Mouse (Mus musculus) retina, postnatal 7 days (tissue): Measurements from ENCODE around the gene Astn2.

Experiments used
- DNase-seq: peaks from one replicate; pipeline ENCODE4 v3.0.0-alpha.2; 2012; ENCODE audit warnings: low read depth, low spot score

The Astn2 gene

GRCm38 (mm10) chr4:66170787-66171186 is 233.6 kb downstream of the Astn2 start:
- DNase-seq = no peak

GRCm38 (mm10) chr4:66169485-66169884 is 234.9 kb downstream of the Astn2 start:
- DNase-seq = no peak

GRCm38 (mm10) chr4:66158714-66159113 is 245.7 kb downstream of the Astn2 start:
- no peak for DNase-seq

DNA sequence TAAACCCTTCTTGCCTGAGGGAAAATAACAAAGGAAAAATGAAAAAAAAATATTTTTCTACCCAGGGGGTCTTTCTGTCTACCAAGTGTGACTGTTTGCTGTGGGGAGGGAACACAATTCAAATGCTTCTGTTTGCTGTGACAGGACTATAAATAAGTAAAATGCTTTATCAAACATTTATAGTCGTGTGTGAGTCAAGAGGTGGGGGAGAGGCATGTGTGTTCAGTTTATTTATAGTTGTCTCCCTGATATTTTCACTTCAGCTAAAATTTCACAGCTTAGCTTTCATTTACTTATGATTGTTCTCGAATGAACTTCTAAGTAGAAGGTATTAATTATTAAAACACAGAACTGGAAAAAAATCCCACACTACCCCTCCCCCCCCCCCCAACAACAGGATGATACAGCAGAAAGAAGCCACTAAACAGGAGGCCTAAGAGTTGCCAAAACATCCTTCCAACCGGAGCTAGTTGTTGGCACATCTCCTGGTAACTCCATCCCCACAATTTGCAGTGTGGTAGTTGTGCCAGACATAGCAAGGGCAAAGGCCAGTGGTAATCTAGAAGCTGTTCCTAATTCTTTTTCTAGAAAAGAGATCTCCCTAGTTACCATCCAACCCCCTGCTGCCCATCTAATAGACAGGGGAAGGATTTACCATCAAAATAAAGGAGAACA is 246.8 kb downstream of the Astn2 start:
- DNase-seq = no peak

DNA sequence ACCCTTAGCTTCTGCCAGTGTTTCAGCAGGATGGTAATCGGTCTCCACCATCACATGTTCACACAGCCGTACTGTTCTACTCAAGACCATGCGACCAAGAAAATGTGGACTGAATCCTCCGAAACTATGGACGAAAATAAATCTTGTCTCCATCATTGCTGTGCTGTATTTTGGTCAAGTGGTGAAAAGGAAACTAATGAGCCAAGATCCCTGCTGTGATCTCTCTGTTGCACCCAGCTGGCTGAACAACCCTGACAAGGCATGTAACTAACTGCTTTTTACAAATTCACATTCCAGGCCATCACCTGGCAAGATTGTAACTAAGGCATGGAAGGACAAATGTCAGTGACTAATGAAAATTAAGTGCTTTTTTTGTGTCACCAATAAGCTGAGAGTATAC is 257.9 kb downstream of the Astn2 start:
- DNase-seq = no peak

GRCm38 (mm10) chr4:66126181-66126580 is 278.2 kb downstream of the Astn2 start:
- DNase-seq = no peak

DNA sequence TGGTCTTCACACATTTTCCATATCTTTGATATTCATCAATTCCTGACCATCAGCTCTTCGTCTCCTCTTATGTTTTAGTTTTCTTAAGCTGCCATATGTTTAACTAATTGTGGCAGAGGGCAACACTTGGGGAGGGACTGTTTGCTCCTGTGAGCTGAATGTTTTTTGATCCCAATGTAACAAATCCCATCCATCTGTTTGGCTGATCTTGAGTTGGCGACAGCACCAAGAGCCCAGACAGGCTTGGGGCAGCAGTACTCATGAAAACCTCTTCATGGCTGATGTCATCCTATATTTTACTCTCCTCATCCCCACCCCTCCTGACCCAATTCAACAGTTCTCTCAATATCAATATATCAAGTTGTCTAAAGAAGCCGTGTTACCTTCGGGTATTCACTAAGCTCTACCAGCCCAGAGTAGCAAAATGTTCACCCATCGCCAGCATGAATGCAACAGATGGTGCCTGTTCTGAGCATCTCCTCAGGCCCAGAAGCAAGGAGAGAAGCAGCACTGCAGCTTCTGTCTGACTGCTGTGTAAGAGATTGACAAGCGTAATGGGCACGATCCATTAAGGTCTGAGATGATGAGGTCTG is 281.5 kb downstream of the Astn2 start:
- DNase-seq = no peak

DNA sequence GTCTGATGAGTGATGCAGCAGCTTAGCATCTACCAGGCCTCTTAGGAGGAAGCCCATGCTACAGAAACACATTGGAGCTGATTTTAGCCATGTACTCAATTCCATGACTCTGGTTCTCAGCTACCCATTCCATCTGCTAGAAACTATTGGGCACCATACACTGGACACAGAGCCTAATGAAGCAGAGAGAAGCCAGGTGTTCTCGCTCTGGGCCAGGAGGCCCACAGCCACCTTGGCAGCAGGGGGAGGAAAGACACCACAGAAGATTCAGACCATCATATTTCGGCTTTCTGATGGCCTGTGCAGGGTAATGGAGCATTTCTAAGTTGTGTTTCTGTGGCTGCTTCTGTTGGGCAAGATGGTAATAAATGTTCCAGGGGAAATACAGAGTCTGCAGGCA is 290.2 kb downstream of the Astn2 start:
- no peak for DNase-seq

- DNase-seq = no peak
Observed at GRCm38 (mm10) chr4:66102037-66102436, 302.4 kb downstream of the Astn2 start.

- no peak for DNase-seq
Observed at GRCm38 (mm10) chr4:66097629-66098028, 306.8 kb downstream of the Astn2 start.

- no peak for DNase-seq
Observed at GRCm38 (mm10) chr4:66096104-66096503, 308.3 kb downstream of the Astn2 start.

DNA sequence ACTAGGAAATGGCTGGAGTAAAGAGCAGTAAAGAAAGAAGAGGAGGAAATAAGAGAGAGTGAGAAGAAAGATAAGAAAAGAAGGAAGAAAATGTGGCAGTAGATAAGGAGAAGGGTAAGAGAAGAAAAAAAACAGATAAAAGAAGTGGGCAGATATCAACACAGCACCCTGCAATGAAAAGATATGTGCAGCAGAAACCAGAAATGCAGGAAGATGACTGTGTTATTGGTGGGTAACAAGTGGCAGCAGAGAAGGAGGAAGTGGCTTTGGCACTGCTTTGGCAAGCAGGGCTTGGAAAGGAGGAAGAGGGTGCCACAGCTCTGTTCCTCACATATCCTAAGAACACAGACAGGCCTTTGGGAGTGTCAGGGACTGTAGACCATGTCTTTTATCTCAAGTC is 347.2 kb downstream of the Astn2 start:
- no peak for DNase-seq

DNA sequence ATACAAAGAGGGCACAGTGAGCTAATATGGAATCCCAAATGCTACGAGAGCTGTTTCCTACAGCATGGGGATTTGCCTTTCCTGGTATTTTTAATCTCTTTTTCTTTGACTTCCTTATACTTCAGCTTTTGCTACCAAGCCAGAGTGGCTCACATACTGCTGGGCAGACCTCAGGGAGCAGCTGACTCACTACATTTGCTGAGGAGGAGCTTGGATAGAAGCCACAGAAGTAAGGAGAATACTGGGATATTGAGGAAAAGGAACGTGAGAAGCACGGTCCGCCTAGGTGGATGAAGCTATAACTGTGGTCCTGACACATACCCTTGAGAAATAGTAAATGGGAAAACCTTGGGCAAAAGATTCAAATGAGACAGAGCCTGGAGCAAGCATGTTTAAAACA is 348.7 kb downstream of the Astn2 start:
- no peak for DNase-seq

DNA sequence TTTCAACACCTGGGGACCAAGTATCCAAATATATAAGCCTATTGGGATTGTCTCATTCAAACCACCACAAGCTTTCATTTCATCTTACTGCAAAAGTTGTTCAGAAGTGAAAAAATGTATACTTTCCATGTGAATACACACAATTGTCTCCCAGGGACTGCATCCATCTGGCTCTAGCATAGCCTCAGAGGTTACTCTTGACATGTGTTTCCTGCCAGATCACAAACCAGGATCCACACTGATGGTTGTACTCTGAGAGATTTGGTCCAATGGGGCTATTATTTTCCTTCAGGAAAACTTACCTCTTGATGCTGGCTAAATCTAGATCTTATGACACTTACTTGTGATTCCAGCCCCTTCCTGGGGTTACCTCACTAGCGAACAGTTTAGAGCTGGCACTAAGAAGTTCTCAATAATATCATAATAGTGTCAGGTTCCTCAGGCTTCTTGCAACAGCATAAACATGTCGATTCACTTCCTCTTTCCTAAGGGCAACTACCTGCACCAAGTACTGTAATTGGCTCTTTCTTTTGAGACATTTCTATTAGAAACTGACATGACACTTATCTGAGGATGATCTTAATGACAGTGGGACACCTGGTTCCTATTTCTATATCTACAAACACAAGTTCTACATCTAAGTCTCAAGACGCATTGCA is 361.3 kb downstream of the Astn2 start:
- DNase-seq = no peak

DNA sequence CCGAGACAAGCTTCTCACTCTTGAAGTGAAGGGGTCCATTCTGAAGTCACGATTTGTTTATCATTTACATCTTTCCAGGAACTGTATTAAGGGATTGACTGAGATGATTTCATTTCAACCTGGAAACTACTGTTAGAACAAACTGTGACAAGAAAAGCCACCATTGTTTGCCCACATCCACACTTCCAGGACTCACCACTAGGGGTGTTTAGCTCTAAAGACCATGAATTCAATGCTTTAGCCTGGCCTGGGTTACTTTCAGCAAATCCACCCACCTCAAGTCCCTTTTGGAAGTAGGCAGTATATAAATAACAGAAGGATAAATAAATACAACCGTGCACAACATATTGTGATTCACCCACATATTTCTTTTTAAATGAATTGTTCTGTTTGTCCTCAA is 370.6 kb downstream of the Astn2 start:
- DNase-seq = no peak

DNA sequence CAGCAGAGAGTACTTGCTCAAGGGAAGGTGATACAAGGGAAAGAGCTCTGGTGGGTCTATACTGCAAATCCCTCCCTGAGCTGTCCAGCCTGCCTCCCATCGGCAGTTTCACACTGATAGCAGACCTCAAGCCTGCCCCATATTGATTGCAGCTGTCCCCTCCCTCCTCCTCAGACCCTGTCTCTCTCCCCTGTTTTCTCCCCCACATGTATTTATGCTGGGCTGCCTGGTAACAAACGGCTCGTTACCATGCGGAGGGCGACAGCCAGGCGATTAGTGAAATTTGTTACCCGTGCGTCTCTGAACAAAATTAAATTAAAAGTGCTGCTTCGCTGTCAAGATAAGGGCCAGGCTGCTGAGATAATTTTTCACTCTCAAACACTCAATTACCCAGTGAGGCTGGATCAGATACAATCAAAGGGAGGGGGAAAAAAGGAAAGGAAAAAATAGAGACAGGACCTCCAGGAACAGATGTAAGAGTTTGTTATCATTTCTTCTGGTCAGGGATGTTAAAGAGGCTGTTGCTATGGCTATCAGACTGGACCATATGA is 373.0 kb downstream of the Astn2 start:
- DNase-seq = no peak

DNA sequence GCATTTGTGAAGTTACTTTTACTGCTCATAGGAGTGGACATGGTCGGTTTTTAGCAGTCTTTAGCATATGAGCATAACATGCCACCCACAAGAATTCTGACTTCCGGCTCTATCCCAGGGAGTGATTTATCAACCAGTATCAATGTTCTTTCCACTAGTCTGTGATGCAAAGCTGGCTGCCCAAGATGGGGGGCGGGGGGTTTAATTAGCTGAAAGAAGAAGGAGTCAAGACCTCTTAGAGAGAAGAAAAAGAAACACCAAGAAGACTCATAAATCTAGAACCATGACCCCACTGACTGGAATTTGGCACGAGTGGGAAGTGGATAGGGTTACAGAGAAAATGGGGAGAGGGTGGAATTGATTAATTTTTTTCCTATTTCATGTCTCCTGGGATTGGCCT is 374.5 kb downstream of the Astn2 start:
- DNase-seq = no peak

GRCm38 (mm10) chr4:66027866-66028265 is 376.5 kb downstream of the Astn2 start:
- no peak for DNase-seq

DNA sequence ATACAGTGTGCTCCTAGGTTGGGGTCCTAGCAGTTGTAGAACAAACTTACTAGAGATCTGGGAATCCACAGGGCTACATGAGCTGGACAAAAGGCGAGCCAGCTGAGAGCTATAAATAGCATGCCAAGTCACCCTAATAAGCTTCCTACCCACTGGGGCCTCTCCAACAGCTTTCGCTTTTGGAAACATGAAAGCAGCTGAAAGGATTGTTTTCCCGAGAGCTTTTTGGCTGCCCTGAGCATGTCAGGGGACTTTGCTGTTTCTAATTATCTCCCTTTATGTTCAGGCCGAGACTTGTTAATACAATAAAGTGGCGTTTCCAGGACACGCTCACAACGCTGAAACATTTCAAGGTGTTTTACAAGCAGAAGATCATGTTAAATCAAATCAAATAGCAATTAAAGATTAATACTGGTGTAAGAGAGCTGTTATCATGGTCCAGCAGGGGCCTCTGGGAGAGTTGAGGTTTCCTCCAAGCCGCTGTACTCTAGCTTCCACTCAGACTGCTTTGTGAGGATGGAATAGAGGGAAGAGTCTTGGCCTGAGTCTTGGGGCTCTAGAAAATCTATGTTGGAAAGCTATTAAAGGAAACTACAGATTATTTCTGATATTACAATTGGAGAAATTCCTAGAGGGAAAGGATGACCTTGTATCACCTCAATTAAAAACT is 378.9 kb downstream of the Astn2 start:
- peak; percentile 29 for DNase-seq

DNA sequence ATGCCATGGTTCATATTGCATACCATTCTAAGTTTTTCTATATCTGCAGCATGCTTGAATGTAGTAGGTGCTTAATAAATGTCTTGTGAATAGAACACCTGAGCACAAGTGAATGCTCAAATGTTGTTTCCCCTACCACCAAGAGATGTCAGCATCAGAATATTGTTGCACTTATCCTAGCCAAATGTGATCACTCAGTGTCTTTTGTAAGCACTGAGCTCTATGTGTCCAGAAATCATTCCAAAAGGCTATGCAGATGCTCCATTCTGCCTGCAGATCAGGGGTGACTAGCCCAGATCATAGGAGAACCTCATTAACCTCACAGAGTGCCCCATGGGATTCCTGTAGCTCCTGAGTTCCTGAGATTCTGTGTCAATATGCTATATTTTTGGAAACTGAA is 401.5 kb downstream of the Astn2 start:
- DNase-seq = no peak

GRCm38 (mm10) chr4:65983643-65984042 is 420.8 kb downstream of the Astn2 start:
- no peak for DNase-seq

DNA sequence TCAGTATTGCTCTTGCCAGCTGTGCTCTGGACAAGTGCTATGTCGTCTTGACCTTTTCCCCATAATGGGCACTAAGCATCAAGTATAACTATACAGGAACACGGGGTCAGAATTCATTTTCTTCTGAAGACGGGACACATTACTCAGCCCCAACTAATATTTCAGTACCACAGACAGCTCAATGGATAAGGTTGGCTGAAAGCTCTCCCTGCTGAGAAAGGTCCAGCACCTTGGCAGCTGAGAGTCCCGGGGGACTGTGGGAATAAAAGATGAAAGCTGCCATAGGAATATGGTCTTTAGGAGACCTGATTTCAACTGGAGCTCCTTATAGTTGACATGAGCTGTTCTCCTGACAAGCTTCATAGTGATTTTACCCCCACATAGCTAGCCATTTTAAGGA is 421.5 kb downstream of the Astn2 start:
- no peak for DNase-seq
